Mouse (Mus musculus) CH12.LX (cell line): ENCODE data around the gene Dnajc25. TPM values are rescaled to one million over a fixed set of nuclear protein-coding genes. Genes with fewer than 3 reads are reported as not detected.

ENCODE experiments used
- DNase-seq: peaks from one replicate; pipeline ENCODE4 v3.0.0-alpha.2; 2013; ENCODE audit errors: extremely low read depth
- H3K27ac ChIP-seq: 2 replicates; pipeline ENCODE4 v1.5.1; 2012; ENCODE audit warnings: low read depth, mild to moderate bottlenecking, control low read depth, moderate library complexity; ENCODE audit not compliant: insufficient read depth
- H3K27me3 ChIP-seq: replicated peaks from 2 replicates; pipeline ENCODE3; 2012; ENCODE audit warnings: inconsistent platforms
- H3K36me3 ChIP-seq, 2 experiments: replicated peaks in 1 of 2; 2 replicates each; pipeline versions ENCODE3 to v1.6.1; 2012; ENCODE audit warnings: inconsistent platforms in 1 of 2, low read length in 1 of 2, mild to moderate bottlenecking in 1 of 2, mixed read lengths in 1 of 2, moderate library complexity in 1 of 2; ENCODE audit not compliant: control insufficient read depth in 1 of 2, insufficient read depth in 1 of 2
- H3K4me1 ChIP-seq, 2 experiments: 2 replicates each; pipeline ENCODE4 v1.6.1; 2012; ENCODE audit warnings: inconsistent platforms in 1 of 2, moderate library complexity in 1 of 2; ENCODE audit not compliant: insufficient read depth in 2 of 2, control insufficient read depth in 1 of 2
- H3K4me2 ChIP-seq: 2 replicates; pipeline ENCODE4 v1.6.1; 2012; ENCODE audit warnings: low read depth, mild to moderate bottlenecking, control low read depth; ENCODE audit not compliant: poor library complexity, insufficient read depth, severe bottlenecking
- H3K4me3 ChIP-seq, 3 experiments: fragments of 150-350 bp in 1 of 3; sonication (generic) in 1 of 3; replicated peaks in 1 of 3; 2 replicates each; pipeline versions ENCODE3 to v1.5.1; 2011 to 2012; ENCODE audit warnings: low read depth in 2 of 3, low read length in 2 of 3, mild to moderate bottlenecking in 2 of 3, moderate library complexity in 2 of 3, control low read depth in 1 of 3, improper control_type of control experiment in 1 of 3, inconsistent platforms in 1 of 3, mixed read lengths in 1 of 3; ENCODE audit not compliant: poor library complexity in 1 of 3
- H3K79me2 ChIP-seq: replicated peaks from 2 replicates; pipeline ENCODE4 v1.6.1; 2012; ENCODE audit warnings: mild to moderate bottlenecking, moderate library complexity; ENCODE audit not compliant: control insufficient read depth, poor library complexity, insufficient read depth, severe bottlenecking; ENCODE audit errors: extremely low read depth
- H3K9ac ChIP-seq: 2 replicates; pipeline ENCODE4 v1.6.1; 2012; ENCODE audit warnings: low read depth, mild to moderate bottlenecking, control low read depth, moderate library complexity; ENCODE audit not compliant: insufficient read depth
- H3K9me3 ChIP-seq: replicated peaks from 2 replicates; pipeline ENCODE3; 2012; ENCODE audit warnings: low read length, inconsistent platforms, mixed read lengths
- BHLHE40 ChIP-seq: IDR thresholded peaks from 2 replicates; pipeline ENCODE4 v1.6.1; 2011; ENCODE audit warnings: mild to moderate bottlenecking, low read depth, low read length, improper control_type of control experiment
- CHD2 ChIP-seq: IDR thresholded peaks from 2 replicates; pipeline ENCODE4 v1.6.1; 2011; ENCODE audit warnings: low read length, improper control_type of control experiment
- ELF1 ChIP-seq: IDR thresholded peaks from 2 replicates; pipeline ENCODE4 v1.6.1; 2014; ENCODE audit warnings: low read depth, mild to moderate bottlenecking, inconsistent platforms, low read length, improper control_type of control experiment
- ETS1 ChIP-seq: conservative IDR thresholded peaks from 2 replicates; pipeline ENCODE4 v1.6.1; 2012; ENCODE audit warnings: low read depth, mild to moderate bottlenecking, inconsistent platforms, low read length, improper control_type of control experiment, moderate library complexity
- GABPA ChIP-seq: IDR thresholded peaks from 2 replicates; pipeline ENCODE4 v1.6.1; 2012; ENCODE audit warnings: low read depth, low read length, improper control_type of control experiment, inconsistent platforms; ENCODE audit not compliant: insufficient replicate concordance
- HCFC1 ChIP-seq: IDR thresholded peaks from 2 replicates; pipeline ENCODE4 v1.6.1; 2012; ENCODE audit warnings: low read depth, mild to moderate bottlenecking, inconsistent platforms, low read length, improper control_type of control experiment
- JUN ChIP-seq: IDR thresholded peaks from 2 replicates; pipeline ENCODE4 v1.6.1; 2011; ENCODE audit warnings: low read depth, mild to moderate bottlenecking, low read length, improper control_type of control experiment, moderate library complexity; ENCODE audit not compliant: insufficient read depth
- JUND ChIP-seq: conservative IDR thresholded peaks from 2 replicates; pipeline ENCODE4 v1.6.1; 2011; ENCODE audit warnings: low read depth, low read length, improper control_type of control experiment
- MAFK ChIP-seq: IDR thresholded peaks from 2 replicates; pipeline ENCODE4 v1.6.1; 2011; ENCODE audit warnings: low read length, improper control_type of control experiment; ENCODE audit not compliant: insufficient replicate concordance
- MAX ChIP-seq: IDR thresholded peaks from 2 replicates; pipeline ENCODE4 v1.6.1; 2011; ENCODE audit warnings: low read length, improper control_type of control experiment
- MAZ ChIP-seq: IDR thresholded peaks from 2 replicates; pipeline ENCODE4 v1.6.1; 2012; ENCODE audit warnings: low read depth, mild to moderate bottlenecking, inconsistent platforms, low read length, improper control_type of control experiment, moderate library complexity
- MEF2A ChIP-seq: IDR thresholded peaks from 2 replicates; pipeline ENCODE4 v1.6.1; 2014; ENCODE audit warnings: low read depth, mild to moderate bottlenecking, inconsistent platforms, low read length, improper control_type of control experiment, borderline replicate concordance
- MYC ChIP-seq: IDR thresholded peaks from 2 replicates; pipeline ENCODE4 v1.6.1; 2011; ENCODE audit warnings: low read depth, mild to moderate bottlenecking, improper control_type of control experiment, low read length
- NELFE ChIP-seq: IDR thresholded peaks from 2 replicates; pipeline ENCODE4 v1.6.1; 2011; ENCODE audit warnings: low read depth, low read length, improper control_type of control experiment
- PAX5 ChIP-seq: IDR thresholded peaks from 2 replicates; pipeline ENCODE4 v1.6.1; 2012; ENCODE audit warnings: low read length, inconsistent platforms, mixed read lengths
- RCOR1 ChIP-seq: conservative IDR thresholded peaks from 2 replicates; pipeline ENCODE4 v1.6.1; 2012; ENCODE audit warnings: low read depth, mild to moderate bottlenecking, inconsistent platforms, low read length, improper control_type of control experiment
- SMC3 ChIP-seq: IDR thresholded peaks from 2 replicates; pipeline ENCODE4 v1.6.1; 2011; ENCODE audit warnings: low read depth, low read length, improper control_type of control experiment
- TBP ChIP-seq: conservative IDR thresholded peaks from 2 replicates; pipeline ENCODE4 v1.6.1; 2011; ENCODE audit warnings: low read depth, low read length, improper control_type of control experiment
- TCF12 ChIP-seq: IDR thresholded peaks from 2 replicates; pipeline ENCODE4 v1.6.1; 2014; ENCODE audit warnings: low read depth, mild to moderate bottlenecking, inconsistent platforms, low read length, improper control_type of control experiment
- USF1 ChIP-seq: IDR thresholded peaks from 2 replicates; pipeline ENCODE4 v1.6.1; 2014; ENCODE audit warnings: low read depth, mild to moderate bottlenecking, inconsistent platforms, low read length, improper control_type of control experiment
- USF2 ChIP-seq: conservative IDR thresholded peaks from 2 replicates; pipeline ENCODE4 v1.6.1; 2011; ENCODE audit warnings: low read depth, low read length, improper control_type of control experiment
- ZC3H11A ChIP-seq: IDR thresholded peaks from 2 replicates; pipeline ENCODE4 v1.6.1; 2012; ENCODE audit warnings: low read depth, mild to moderate bottlenecking, inconsistent platforms, low read length, improper control_type of control experiment
- ZMIZ1 ChIP-seq: IDR thresholded peaks from 2 replicates; pipeline ENCODE4 v1.6.1; 2012; ENCODE audit warnings: low read depth, mild to moderate bottlenecking, inconsistent platforms, low read length, improper control_type of control experiment
- ZNF384 ChIP-seq: IDR thresholded peaks from 2 replicates; pipeline ENCODE4 v1.6.1; 2012; ENCODE audit warnings: low read depth, low read length, improper control_type of control experiment, inconsistent platforms
- dilution Hi-C: fragments of 300-500 bp; cut with MboI; formaldehyde crosslinking; loops from 2 replicates; pipeline ENCODE4 v1.14.3; 2020; ENCODE audit warnings: low sequenced_read_pairs; ENCODE audit not compliant: extremely low pct_unique_long_range_greater_than_20kb, extremely low pct_ligation_motif_present
- in situ Hi-C: fragments of 300-500 bp; cut with MboI; formaldehyde crosslinking; loops from 3 replicates; pipeline ENCODE4 v1.14.3; 2019; ENCODE audit warnings: low sequenced_read_pairs, low pct_ligation_motif_present, low pct_unique_long_range_greater_than_20kb, mixed read lengths
- polyA plus RNA-seq: library from polyadenylated mRNA; unstranded; fragments of >175 nt; gene quantifications from 2 replicates; pipeline ENCODE4 v1.2.1, GENCODE M21; 2012; ENCODE audit warnings: low read depth; ENCODE audit not compliant: insufficient read length
- total RNA-seq, 2 experiments: library from RNA; depleted of rRNA; stranded (reverse); fragments of 300-350 nt in 1 of 2; fragments of >200 nt in 1 of 2; gene quantifications; 2 replicates each; pipeline ENCODE4 v1.2.3; 2012 to 2014

The Dnajc25 gene
- total and polyA plus RNA-seq, 3 experiments = 2.7 to 7.0 (median 3.8) TPM

DNA sequence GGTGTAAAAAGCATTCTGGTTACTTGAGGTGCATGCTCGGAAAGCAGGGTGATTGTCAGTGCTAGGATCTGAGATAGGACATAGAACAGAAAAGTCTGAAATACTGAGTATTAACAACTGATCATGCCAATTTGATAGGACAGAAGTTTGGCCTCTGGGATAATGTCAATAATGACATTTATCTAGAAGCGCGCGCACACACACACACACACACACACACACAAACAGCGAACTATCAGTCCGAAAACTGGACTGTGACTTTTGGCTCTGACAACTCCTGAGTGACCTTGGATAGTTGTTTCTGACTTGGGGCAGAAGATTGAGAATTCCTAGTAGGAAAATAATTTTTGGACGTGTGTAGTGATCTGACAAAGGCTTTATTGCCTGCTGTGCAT is 8.9 kb downstream of the Dnajc25 start:
- H3K79me2 ChIP-seq = peaks cover 13% of the 10 kb centered on the region

DNA sequence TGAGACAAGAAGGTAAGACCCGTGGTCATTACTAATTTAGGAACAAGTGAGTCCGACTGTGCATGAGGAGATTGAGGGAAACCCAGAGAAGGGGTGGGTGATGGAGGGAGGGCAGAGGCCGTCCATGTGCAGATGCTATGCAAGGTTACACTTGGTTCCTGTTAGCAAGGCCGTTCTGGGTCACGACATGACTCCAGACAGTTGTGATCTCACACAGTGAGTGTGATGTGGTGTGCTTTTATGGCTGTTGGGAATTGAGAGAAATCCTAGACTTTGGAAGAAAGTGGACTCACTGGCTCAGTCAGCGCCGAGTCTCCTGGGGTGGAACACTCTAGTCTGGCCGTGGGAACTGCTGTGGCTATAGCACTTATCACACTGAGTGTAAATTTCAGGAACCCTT is 11.3 kb downstream of the Dnajc25 start:
- in situ Hi-C loops = no loop called here
- Histone ChIP-seq H3K4me3 (no peak overlapping the region), H3K9ac (no peak overlapping the region), H3K27me3 (no peaks in the 10 kb centered on the region), H3K27ac (no peak overlapping the region), H3K79me2 (peaks cover 18% of the 10 kb centered on the region), H3K36me3 (peaks cover 0 to under 1% of the 10 kb centered on the region in 2 experiments), H3K9me3 (no peaks in the 10 kb centered on the region), H3K4me2 (peak overlapping the region; percentile 7; the same call in 1 of the 2 replicates), H3K4me1 (peaks cover 18 to 69% of the 10 kb centered on the region in 2 experiments)
- dilution Hi-C loops = no loop called here
- TF ChIP-seq ELF1 = no peak
- TF ChIP-seq USF2 = no peak
- TF ChIP-seq SMC3 = no peak
- TF ChIP-seq ZNF384 = no peak
- no peak for TF ChIP-seq TBP
- no peak for TF ChIP-seq NELFE
- no peak for TF ChIP-seq USF1
- no peak for TF ChIP-seq MYC
- TF ChIP-seq JUN = no peak
- no peak for TF ChIP-seq HCFC1
- no peak for TF ChIP-seq MAX
- TF ChIP-seq RCOR1 = no peak
- TF ChIP-seq ZC3H11A = no peak
- TF ChIP-seq MAFK = no peak
- no peak for TF ChIP-seq BHLHE40
- no peak for TF ChIP-seq ETS1
- no peak for DNase-seq

More for the DNA sequence above, 8.9 kb downstream of the Dnajc25 start:
- Histone ChIP-seq H3K27me3 (no peaks in the 10 kb centered on the region), H3K4me2 (peak overlapping the region; percentile 79), H3K36me3 (no peaks in the 10 kb centered on the region), H3K4me1 (peaks cover 15 to 56% of the 10 kb centered on the region in 2 experiments), H3K9me3 (no peaks in the 10 kb centered on the region), H3K27ac (no peak overlapping the region), H3K4me3 (peak overlapping the region; percentile 79 to 96 (median 93)), H3K9ac (peak overlapping the region; percentile 92)
- no peak for DNase-seq
- in situ Hi-C loops = no loop called here
- dilution Hi-C loops = no loop called here
- TF ChIP-seq MEF2A = no peak
- TF ChIP-seq HCFC1 = no peak
- TF ChIP-seq USF1 = no peak
- no peak for TF ChIP-seq BHLHE40
- no peak for TF ChIP-seq MYC
- no peak for TF ChIP-seq MAZ
- no peak for TF ChIP-seq GABPA
- TF ChIP-seq CHD2 = no peak
- TF ChIP-seq JUND = no peak
- TF ChIP-seq PAX5 = no peak
- TF ChIP-seq ZC3H11A = no peak
- no peak for TF ChIP-seq JUN
- no peak for TF ChIP-seq NELFE
- TF ChIP-seq ZNF384 = no peak
- TF ChIP-seq TCF12 = no peak
- TF ChIP-seq SMC3 = no peak
- no peak for TF ChIP-seq ZMIZ1
